Comparison of ENCODE assay signal across 13 mouse cellular contexts in the genomic region with DNA sequence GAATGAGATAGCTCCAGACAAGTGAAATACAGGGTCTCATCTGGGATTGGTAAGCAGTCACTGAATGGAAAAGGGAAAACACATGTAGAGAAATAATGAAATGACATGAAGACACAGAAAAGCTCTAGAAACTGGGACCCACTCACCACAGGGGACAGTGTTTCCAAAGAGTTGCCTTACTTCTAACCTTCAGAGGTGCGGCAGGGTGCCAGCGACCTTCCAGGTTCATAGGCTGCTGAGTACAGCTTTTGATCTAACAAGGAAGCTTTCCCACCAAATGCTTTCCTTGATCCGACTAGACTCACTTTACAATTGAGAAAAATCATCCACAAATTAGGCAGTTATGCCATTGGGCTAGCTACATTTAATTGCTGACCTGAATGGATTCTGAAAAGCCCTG.
"Had no signal": no experiment of that assay in that cellular context is flagged by ENCODE, and none has a peak within 500 bp of the region (broad histone marks: within the 10 kb centered on the region; RNA-seq: fewer than 3 reads in every experiment).

No protein-coding gene starts in this region.

- H3K27ac ChIP-seq: kidney, postnatal 0 days; limb, embryonic 13.5 days; liver, embryonic 14.5 days had no signal

- DNase-seq: kidney, adult 9 months; kidney, postnatal 36 days; left cerebral cortex, postnatal 4 days; lung, adult 18-20 months; lung, postnatal 36 days; retina, postnatal 1 day; right cerebral cortex, postnatal 4 days; spleen, adult 18-20 months; thymus, adult 2 months; thymus, postnatal 36 days had no signal

- H3K27me3 ChIP-seq: limb, embryonic 13.5 days had no signal

- H3K9ac ChIP-seq: limb, embryonic 13.5 days; liver, embryonic 14.5 days had no signal

- H3K4me3 ChIP-seq: limb, embryonic 13.5 days had no signal

- H3K4me2 ChIP-seq: limb, embryonic 13.5 days had no signal
